Mouse (Mus musculus) CH12.LX (cell line): ENCODE measurements around the gene Arhgap35. TPM values are rescaled to one million over a fixed set of nuclear protein-coding genes. Genes with fewer than 3 reads are reported as not detected.

Experiments
- DNase-seq: peaks from one replicate; pipeline ENCODE4 v3.0.0-alpha.2; 2013; ENCODE audit errors: extremely low read depth
- H3K27ac ChIP-seq: 2 replicates; pipeline ENCODE4 v1.5.1; 2012; ENCODE audit warnings: low read depth, mild to moderate bottlenecking, control low read depth, moderate library complexity; ENCODE audit not compliant: insufficient read depth
- H3K27me3 ChIP-seq: replicated peaks from 2 replicates; pipeline ENCODE3; 2012; ENCODE audit warnings: inconsistent platforms
- H3K36me3 ChIP-seq, 2 experiments: replicated peaks in 1 of 2; 2 replicates each; pipeline versions ENCODE3 to v1.6.1; 2012; ENCODE audit warnings: inconsistent platforms in 1 of 2, low read length in 1 of 2, mild to moderate bottlenecking in 1 of 2, mixed read lengths in 1 of 2, moderate library complexity in 1 of 2; ENCODE audit not compliant: control insufficient read depth in 1 of 2, insufficient read depth in 1 of 2
- H3K4me1 ChIP-seq, 2 experiments: 2 replicates each; pipeline ENCODE4 v1.6.1; 2012; ENCODE audit warnings: inconsistent platforms in 1 of 2, moderate library complexity in 1 of 2; ENCODE audit not compliant: insufficient read depth in 2 of 2, control insufficient read depth in 1 of 2
- H3K4me2 ChIP-seq: 2 replicates; pipeline ENCODE4 v1.6.1; 2012; ENCODE audit warnings: low read depth, mild to moderate bottlenecking, control low read depth; ENCODE audit not compliant: poor library complexity, insufficient read depth, severe bottlenecking
- H3K4me3 ChIP-seq, 3 experiments: fragments of 150-350 bp in 1 of 3; sonication (generic) in 1 of 3; replicated peaks in 1 of 3; 2 replicates each; pipeline versions ENCODE3 to v1.5.1; 2011 to 2012; ENCODE audit warnings: low read depth in 2 of 3, low read length in 2 of 3, mild to moderate bottlenecking in 2 of 3, moderate library complexity in 2 of 3, control low read depth in 1 of 3, improper control_type of control experiment in 1 of 3, inconsistent platforms in 1 of 3, mixed read lengths in 1 of 3; ENCODE audit not compliant: poor library complexity in 1 of 3
- H3K79me2 ChIP-seq: replicated peaks from 2 replicates; pipeline ENCODE4 v1.6.1; 2012; ENCODE audit warnings: mild to moderate bottlenecking, moderate library complexity; ENCODE audit not compliant: control insufficient read depth, poor library complexity, insufficient read depth, severe bottlenecking; ENCODE audit errors: extremely low read depth
- H3K9ac ChIP-seq: 2 replicates; pipeline ENCODE4 v1.6.1; 2012; ENCODE audit warnings: low read depth, mild to moderate bottlenecking, control low read depth, moderate library complexity; ENCODE audit not compliant: insufficient read depth
- H3K9me3 ChIP-seq: replicated peaks from 2 replicates; pipeline ENCODE3; 2012; ENCODE audit warnings: low read length, inconsistent platforms, mixed read lengths
- CHD1 ChIP-seq: IDR thresholded peaks from 2 replicates; pipeline ENCODE4 v1.6.1; 2012; ENCODE audit warnings: low read depth, low read length, improper control_type of control experiment, inconsistent platforms
- CHD2 ChIP-seq: IDR thresholded peaks from 2 replicates; pipeline ENCODE4 v1.6.1; 2011; ENCODE audit warnings: low read length, improper control_type of control experiment
- CTCF ChIP-seq, 2 experiments: IDR thresholded peaks in 1 of 2; conservative IDR thresholded peaks in 1 of 2; 2 replicates each; pipeline ENCODE4 v1.5.1; 2011 to 2012; ENCODE audit warnings: low read depth in 2 of 2, low read length in 2 of 2, improper control_type of control experiment in 1 of 2, inconsistent platforms in 1 of 2, mild to moderate bottlenecking in 1 of 2, moderate library complexity in 1 of 2
- E2F4 ChIP-seq: IDR thresholded peaks from 2 replicates; pipeline ENCODE4 v1.6.1; 2011; ENCODE audit warnings: low read depth, low read length, improper control_type of control experiment; ENCODE audit not compliant: insufficient replicate concordance
- ELF1 ChIP-seq: IDR thresholded peaks from 2 replicates; pipeline ENCODE4 v1.6.1; 2014; ENCODE audit warnings: low read depth, mild to moderate bottlenecking, inconsistent platforms, low read length, improper control_type of control experiment
- GABPA ChIP-seq: IDR thresholded peaks from 2 replicates; pipeline ENCODE4 v1.6.1; 2012; ENCODE audit warnings: low read depth, low read length, improper control_type of control experiment, inconsistent platforms; ENCODE audit not compliant: insufficient replicate concordance
- HCFC1 ChIP-seq: IDR thresholded peaks from 2 replicates; pipeline ENCODE4 v1.6.1; 2012; ENCODE audit warnings: low read depth, mild to moderate bottlenecking, inconsistent platforms, low read length, improper control_type of control experiment
- JUN ChIP-seq: IDR thresholded peaks from 2 replicates; pipeline ENCODE4 v1.6.1; 2011; ENCODE audit warnings: low read depth, mild to moderate bottlenecking, low read length, improper control_type of control experiment, moderate library complexity; ENCODE audit not compliant: insufficient read depth
- JUND ChIP-seq: conservative IDR thresholded peaks from 2 replicates; pipeline ENCODE4 v1.6.1; 2011; ENCODE audit warnings: low read depth, low read length, improper control_type of control experiment
- KAT2A ChIP-seq: IDR thresholded peaks from 2 replicates; pipeline ENCODE4 v1.6.1; 2012; ENCODE audit warnings: low read length, improper control_type of control experiment, inconsistent platforms; ENCODE audit not compliant: insufficient replicate concordance
- MAZ ChIP-seq: IDR thresholded peaks from 2 replicates; pipeline ENCODE4 v1.6.1; 2012; ENCODE audit warnings: low read depth, mild to moderate bottlenecking, inconsistent platforms, low read length, improper control_type of control experiment, moderate library complexity
- MEF2A ChIP-seq: IDR thresholded peaks from 2 replicates; pipeline ENCODE4 v1.6.1; 2014; ENCODE audit warnings: low read depth, mild to moderate bottlenecking, inconsistent platforms, low read length, improper control_type of control experiment, borderline replicate concordance
- MXI1 ChIP-seq: IDR thresholded peaks from 2 replicates; pipeline ENCODE4 v1.6.1; 2011; ENCODE audit warnings: mild to moderate bottlenecking, low read depth, low read length, improper control_type of control experiment
- MYC ChIP-seq: IDR thresholded peaks from 2 replicates; pipeline ENCODE4 v1.6.1; 2011; ENCODE audit warnings: low read depth, mild to moderate bottlenecking, improper control_type of control experiment, low read length
- NELFE ChIP-seq: IDR thresholded peaks from 2 replicates; pipeline ENCODE4 v1.6.1; 2011; ENCODE audit warnings: low read depth, low read length, improper control_type of control experiment
- NRF1 ChIP-seq: IDR thresholded peaks from 2 replicates; pipeline ENCODE4 v1.6.1; 2014; ENCODE audit warnings: low read depth, mild to moderate bottlenecking, inconsistent platforms, low read length, improper control_type of control experiment, moderate library complexity
- POLR2A ChIP-seq: IDR thresholded peaks from 2 replicates; pipeline ENCODE4 v1.6.1; 2011; ENCODE audit warnings: low read depth, mild to moderate bottlenecking, improper control_type of control experiment, low read length
- RCOR1 ChIP-seq: conservative IDR thresholded peaks from 2 replicates; pipeline ENCODE4 v1.6.1; 2012; ENCODE audit warnings: low read depth, mild to moderate bottlenecking, inconsistent platforms, low read length, improper control_type of control experiment
- SIN3A ChIP-seq: IDR thresholded peaks from 2 replicates; pipeline ENCODE4 v1.6.1; 2012; ENCODE audit warnings: low read length, improper control_type of control experiment, inconsistent platforms
- SMC3 ChIP-seq: IDR thresholded peaks from 2 replicates; pipeline ENCODE4 v1.6.1; 2011; ENCODE audit warnings: low read depth, low read length, improper control_type of control experiment
- TBP ChIP-seq: conservative IDR thresholded peaks from 2 replicates; pipeline ENCODE4 v1.6.1; 2011; ENCODE audit warnings: low read depth, low read length, improper control_type of control experiment
- USF1 ChIP-seq: IDR thresholded peaks from 2 replicates; pipeline ENCODE4 v1.6.1; 2014; ENCODE audit warnings: low read depth, mild to moderate bottlenecking, inconsistent platforms, low read length, improper control_type of control experiment
- ZKSCAN1 ChIP-seq: IDR thresholded peaks from 2 replicates; pipeline ENCODE4 v1.6.1; 2012; ENCODE audit warnings: low read depth, inconsistent platforms, low read length, improper control_type of control experiment, borderline replicate concordance
- ZMIZ1 ChIP-seq: IDR thresholded peaks from 2 replicates; pipeline ENCODE4 v1.6.1; 2012; ENCODE audit warnings: low read depth, mild to moderate bottlenecking, inconsistent platforms, low read length, improper control_type of control experiment
- dilution Hi-C: fragments of 300-500 bp; cut with MboI; formaldehyde crosslinking; loops from 2 replicates; pipeline ENCODE4 v1.14.3; 2020; ENCODE audit warnings: low sequenced_read_pairs; ENCODE audit not compliant: extremely low pct_unique_long_range_greater_than_20kb, extremely low pct_ligation_motif_present
- in situ Hi-C: fragments of 300-500 bp; cut with MboI; formaldehyde crosslinking; loops from 3 replicates; pipeline ENCODE4 v1.14.3; 2019; ENCODE audit warnings: low sequenced_read_pairs, low pct_ligation_motif_present, low pct_unique_long_range_greater_than_20kb, mixed read lengths
- polyA plus RNA-seq: library from polyadenylated mRNA; unstranded; fragments of >175 nt; gene quantifications from 2 replicates; pipeline ENCODE4 v1.2.1, GENCODE M21; 2012; ENCODE audit warnings: low read depth; ENCODE audit not compliant: insufficient read length
- total RNA-seq, 2 experiments: library from RNA; depleted of rRNA; stranded (reverse); fragments of 300-350 nt in 1 of 2; fragments of >200 nt in 1 of 2; gene quantifications; 2 replicates each; pipeline ENCODE4 v1.2.3; 2012 to 2014

Arhgap35 gene
- total and polyA plus RNA-seq, 3 experiments: 3.0 to 7.2 (median 5.3) TPM

DNA sequence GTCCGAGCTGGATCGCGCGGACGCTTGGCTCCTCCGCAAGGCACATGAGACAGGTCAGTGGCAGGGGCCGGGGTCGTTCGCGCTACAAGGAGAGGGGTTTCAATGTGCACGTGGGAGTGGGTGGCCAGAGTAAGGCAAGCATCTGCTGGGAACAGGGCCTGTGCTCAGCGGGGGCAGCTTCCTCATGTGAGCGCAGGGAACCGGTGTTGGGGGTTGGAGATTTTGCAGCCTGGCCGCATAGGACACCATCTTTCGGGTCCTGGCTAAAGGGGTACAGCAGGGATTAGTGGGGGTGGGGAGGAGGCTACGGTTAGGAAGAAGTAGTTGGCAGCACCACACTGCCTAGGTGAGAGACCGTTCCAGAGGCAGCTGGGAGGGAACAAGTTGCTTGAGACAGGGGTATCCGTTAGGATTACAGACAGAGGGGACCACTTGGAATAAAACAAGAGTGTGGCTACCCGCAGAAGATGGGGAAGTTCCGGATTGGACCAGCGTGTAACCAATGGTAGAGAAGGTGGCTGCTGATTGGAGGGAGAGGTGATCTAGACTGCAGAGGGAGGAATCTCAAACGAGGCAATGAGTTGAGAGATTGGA, 161.6 kb downstream of the Arhgap35 start (continued):
- TF ChIP-seq JUN (no peak), POLR2A (no peak; the same call in none of the 2 replicates), NELFE (0 out of 2 replicates have a peak, but pooled peaks have one; percentile 32)
- TF ChIP-seq, all 38 proteins: peak for 11

- TF ChIP-seq MEF2A (no peak), TBP (peak; percentile 59; the same call in 1 of the 2 replicates), KAT2A (peak; percentile 92; the same call in 1 of the 2 replicates), MAZ (0 out of 2 replicates have a peak, but pooled peaks have one; percentile 43), SIN3A (0 out of 2 replicates have a peak, but pooled peaks have one; percentile 49), ELF1 (peak; percentile 86), CHD2 (peak; percentile 90; the same call in 1 of the 2 replicates), POLR2A (peak; percentile 52; the same call in 1 of the 2 replicates), CHD1 (no peak), NRF1 (no peak), MXI1 (no peak), HCFC1 (peak; percentile 100), ZMIZ1 (peak; percentile 78)
- peak; percentile 96 for DNase-seq
- peak within 1 kb of the TSS; percentile 73 for H3K9ac ChIP-seq
- dilution Hi-C loops (no loop called here), in situ Hi-C loops (no loop called here)
- H3K27ac ChIP-seq: no peak within 1 kb of the TSS
- H3K4me3 ChIP-seq: peak within 1 kb of the TSS; percentile 85 to 94 (median 92)
- no peaks in the 10 kb centered on the region for H3K79me2 ChIP-seq
- H3K9me3 ChIP-seq: no peaks in the 10 kb centered on the region
- peaks cover 15 to 37% of the 10 kb centered on the region in 2 experiments for H3K36me3 ChIP-seq
- peak within 1 kb of the TSS; percentile 52 for H3K4me2 ChIP-seq
- H3K27me3 ChIP-seq: no peaks in the 10 kb centered on the region
- H3K4me1 ChIP-seq: peaks cover 6 to 14% of the 10 kb centered on the region in 2 experiments
Measured at GRCm38 (mm10) chr7:16452587-16453073, 162.2 kb downstream of the Arhgap35 start, which contains the start of gene Tmem160. TSS of gene Tmem160 (plus strand) at chr7:16452779.

DNA sequence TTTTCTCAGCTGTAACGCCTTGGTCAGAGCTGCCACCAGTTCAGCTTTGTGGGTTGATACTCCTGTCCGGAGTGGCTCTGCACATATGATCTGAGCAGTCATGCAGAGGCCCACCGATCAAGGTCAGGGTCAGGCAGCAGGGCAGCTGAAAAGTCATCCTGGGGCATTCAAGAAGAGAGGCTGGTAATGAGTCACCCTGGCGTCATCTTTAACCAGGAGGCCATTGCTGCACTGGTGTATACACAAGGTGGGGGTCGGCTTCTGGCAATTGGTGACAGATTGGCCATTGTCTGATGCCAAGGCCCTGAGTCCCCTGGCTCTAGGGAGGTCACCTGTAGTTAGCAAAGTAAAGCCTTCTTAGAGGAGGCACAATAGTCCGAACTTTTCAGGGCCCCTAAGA, 163.1 kb downstream of the Arhgap35 start:
- Histone ChIP-seq H3K27me3 (no peaks in the 10 kb centered on the region), H3K9me3 (no peaks in the 10 kb centered on the region), H3K9ac (no peak overlapping the region), H3K79me2 (no peaks in the 10 kb centered on the region), H3K4me3 (no peak overlapping the region), H3K27ac (no peak overlapping the region), H3K4me2 (no peak overlapping the region), H3K36me3 (peaks cover 15 to 27% of the 10 kb centered on the region in 2 experiments), H3K4me1 (peaks cover 6 to 14% of the 10 kb centered on the region in 2 experiments)
- in situ Hi-C loops: no loop called here
- TF ChIP-seq E2F4: no peak
- no peak for TF ChIP-seq MYC
- TF ChIP-seq SMC3: no peak
- TF ChIP-seq GABPA: no peak
- TF ChIP-seq KAT2A: no peak
- TF ChIP-seq USF1: no peak
- no peak for TF ChIP-seq JUN
- TF ChIP-seq ZKSCAN1: no peak
- TF ChIP-seq RCOR1: no peak
- TF ChIP-seq CTCF (conservative IDR thresholded peaks at IDR 0.05 in 1 of 2, IDR thresholded peaks at IDR 0.05 in 1 of 2; ENCODE audit: low read depth in 2 of 2, low read length in 2 of 2): no peak
- no peak for TF ChIP-seq CHD1
- no peak for TF ChIP-seq TBP
- no peak for TF ChIP-seq JUND
- no peak for TF ChIP-seq SIN3A
- TF ChIP-seq ELF1: no peak
- TF ChIP-seq NRF1: no peak
- dilution Hi-C loops: no loop called here
- DNase-seq: no peak
